Mouse (Mus musculus) erythroblast, adult 5-6 weeks (primary cell): ENCODE results near the gene Rai14. TPM values are rescaled to one million over a fixed set of nuclear protein-coding genes. Genes with fewer than 3 reads are reported as not detected.

ENCODE experiments used
- ATAC-seq: replicated peaks from 2 replicates; pipeline ENCODE4 v1.8.0; 2016; ENCODE audit warnings: moderate number of reproducible peaks, mild to moderate bottlenecking, moderate TSS enrichment, inconsistent platforms; ENCODE audit not compliant: poor library complexity, low FRiP score, severe bottlenecking
- total RNA-seq, 2 experiments: library from RNA; stranded (forward) in 1 of 2; stranded (reverse) in 1 of 2; fragments of 150-400 nt in 1 of 2; fragments of 200-764, 138-1000 nt in 1 of 2; gene quantifications; 2 replicates each; pipeline versions ENCODE4 v1.2.3 to v1.2.4; 2015 to 2017; ENCODE audit warnings: low replicate concordance in 2 of 2

Gene Rai14
- total RNA-seq, 2 experiments from 2014 or later, result 0.19 to 0.94 TPM

DNA sequence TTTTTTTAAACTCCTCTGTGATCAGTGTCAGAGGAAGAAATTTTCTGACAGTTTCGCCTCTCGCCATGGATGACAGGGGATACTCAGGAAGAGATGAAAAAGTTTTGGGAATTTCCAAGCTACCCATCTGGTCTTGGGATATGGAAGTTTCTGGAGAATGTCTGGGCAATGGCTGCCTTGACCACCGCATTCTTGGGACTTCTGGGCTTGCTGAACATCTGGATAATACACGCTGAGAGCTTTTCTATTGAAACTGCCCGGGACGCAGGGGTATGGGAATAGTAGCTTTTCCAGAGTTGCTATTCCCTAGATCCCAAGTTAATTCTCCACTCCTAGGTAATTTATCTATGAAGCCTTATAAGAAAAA lies 85.5 kb downstream of the Rai14 start:
- no peak for ATAC-seq

DNA sequence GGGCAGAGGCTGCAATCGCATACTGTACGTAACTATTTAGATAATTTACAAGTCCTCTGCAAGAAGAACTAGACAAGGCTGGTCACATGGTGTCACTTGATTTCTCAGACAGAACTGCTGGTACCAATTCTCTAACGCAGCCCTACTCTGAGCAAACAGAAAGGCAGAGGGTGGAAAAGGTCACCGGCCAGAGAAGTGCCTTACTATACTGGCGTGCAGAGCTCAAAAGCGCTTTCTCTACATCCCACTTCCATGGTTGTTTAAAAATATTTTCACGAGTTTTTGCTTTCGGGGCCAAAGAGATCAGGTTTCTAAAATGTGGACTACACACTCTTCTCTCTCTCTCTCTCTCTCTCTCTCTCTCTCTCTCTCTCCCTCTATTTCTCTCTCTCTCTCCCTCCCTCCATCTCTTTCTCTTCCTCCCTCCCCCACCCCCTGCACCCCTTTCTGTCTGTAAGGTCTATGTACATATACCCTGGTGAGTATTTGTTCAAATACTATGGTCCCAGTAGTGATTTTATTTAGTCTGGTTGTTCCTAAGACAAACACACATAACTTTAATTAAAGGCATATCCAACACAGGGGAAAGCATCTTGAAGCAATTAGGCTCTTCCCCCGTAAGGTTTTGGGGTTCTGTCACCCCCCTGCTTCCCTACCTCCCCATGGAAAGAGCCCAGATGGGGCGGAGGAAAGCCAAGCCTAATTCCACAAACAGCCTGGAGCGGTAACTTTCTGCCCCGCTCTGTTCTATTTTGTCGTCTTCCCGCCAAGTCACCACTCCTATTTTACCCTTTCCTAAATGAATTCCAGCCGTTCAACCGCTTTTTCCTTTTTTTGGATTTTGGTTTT lies 86.1 kb downstream of the Rai14 start:
- no peak for ATAC-seq

DNA sequence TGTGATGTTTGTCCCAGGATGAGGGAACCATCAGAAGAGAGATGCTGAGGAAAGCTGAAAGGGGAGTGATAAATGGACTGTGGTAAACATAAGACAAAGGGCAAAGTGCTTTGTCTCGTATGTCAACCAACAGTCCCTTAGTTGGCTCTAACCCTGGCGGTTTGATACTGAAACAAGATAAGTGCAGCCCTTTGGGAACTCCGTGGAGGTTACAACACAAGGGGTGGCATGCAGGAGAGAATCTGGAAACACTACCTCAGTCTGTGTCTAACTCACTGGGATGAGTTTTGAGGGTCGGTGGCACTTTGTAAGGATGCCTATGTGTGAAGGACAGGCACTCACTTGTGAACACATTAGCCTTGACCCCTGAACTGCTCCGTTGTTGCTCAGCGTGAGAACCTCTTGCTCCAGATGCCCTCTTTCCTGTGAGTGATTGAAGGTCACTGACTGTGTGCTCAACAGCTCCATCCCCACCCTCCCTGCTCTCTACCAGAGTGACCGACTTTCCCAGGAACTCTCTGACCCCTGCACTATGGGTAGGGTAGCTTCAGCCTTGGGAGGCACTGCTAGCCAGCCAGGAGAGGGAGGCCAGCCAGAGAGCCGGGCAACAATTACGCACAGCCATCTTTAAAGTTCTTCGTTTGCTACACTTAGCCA lies 90.7 kb downstream of the Rai14 start:
- no peak for ATAC-seq

DNA sequence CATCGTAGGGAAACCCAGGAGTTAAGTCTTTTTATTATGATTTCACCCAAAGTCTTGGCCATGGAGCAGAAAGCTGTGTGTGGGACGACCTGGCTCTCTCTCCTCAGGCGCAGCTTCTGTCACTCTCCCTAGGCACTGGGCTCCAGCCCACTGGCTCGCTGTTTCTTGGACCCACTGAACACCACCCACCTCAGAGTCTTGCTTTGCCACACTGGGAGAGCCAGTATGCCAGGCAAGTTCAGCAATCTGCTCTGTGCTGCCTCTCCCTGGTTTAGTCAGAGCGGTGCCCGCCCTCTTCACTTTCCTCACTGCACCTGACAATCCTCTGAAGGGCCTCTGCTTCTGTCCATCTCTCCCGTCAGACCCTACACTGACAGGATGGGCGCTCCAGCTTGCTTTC lies 93.2 kb downstream of the Rai14 start:
- no peak for ATAC-seq

DNA sequence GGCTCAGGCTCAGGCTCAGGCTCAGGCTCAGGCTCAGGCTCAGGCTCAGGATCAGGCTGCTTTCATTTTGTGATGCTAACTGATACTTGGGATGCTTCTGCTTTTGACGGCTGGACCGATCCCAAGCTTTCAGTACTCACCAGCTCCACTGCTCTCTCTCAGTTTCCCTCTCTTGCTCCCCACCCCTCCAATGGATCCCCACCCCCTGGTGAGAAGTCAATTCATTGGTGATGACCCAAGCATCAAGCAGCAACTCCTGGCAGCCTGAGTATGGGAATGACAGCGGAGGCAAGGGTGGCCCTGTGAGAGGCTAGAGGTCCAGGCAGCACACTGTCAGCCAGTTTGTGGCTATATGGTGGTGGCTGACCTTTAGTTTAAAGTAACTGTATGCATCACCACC lies 94.7 kb downstream of the Rai14 start:
- ATAC-seq, result no peak

DNA sequence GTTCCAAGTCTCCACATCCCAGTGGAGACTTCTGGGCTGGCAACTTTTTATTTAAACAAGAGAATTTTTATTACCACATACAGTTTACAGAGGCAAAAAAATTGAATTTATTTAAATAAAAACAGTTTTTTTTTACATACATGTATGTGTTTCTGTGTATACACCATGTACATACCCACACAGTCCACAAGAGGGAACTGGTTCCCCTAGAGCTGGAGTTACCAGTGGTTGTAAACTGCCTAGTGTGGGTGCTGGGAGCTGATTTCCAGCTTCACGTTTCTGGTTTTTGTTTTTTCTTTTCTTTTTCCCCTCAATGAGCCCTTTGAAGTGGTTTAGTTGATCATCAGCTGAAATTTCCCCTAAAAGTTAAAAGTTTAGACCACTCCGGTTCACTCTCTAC lies 96.1 kb downstream of the Rai14 start:
- no peak for ATAC-seq

DNA sequence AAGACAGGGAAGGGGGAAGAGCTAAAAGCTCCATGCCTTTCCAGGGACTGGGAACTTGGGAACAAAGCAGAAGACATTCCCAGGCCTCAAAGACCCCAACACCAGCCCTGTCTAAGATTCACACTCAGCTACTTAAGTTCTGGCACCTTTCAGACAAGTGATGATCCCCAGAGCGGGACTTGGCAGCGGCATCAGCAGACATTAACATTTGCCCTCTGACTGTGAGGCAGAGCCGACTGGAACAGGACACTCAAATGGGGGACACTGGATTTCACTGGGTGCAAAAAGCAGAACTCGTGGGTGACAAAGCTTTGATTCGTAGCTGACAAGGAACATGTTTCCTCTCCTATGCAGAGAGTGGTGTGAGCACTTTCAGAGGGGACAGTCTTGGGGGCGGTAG lies 98.4 kb downstream of the Rai14 start:
- ATAC-seq, result no peak

DNA sequence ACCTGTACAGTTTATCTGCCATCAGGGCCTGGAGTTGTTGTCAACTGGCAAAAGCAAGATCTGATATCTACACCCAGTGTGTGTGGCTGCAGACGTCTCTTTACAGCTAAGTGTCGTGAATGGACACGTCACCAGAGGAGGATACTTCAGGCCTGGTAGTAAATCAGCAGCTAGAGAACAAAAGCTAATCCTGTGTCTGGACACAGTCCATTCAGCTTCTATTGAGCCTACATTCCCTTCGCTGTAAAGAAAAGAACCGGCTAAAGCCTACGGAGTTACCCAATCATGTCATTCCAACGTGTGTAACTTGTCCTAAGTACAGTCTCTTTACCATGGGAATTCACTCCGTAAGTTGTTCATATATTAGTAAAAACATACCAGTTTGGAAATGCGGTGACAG lies 103.4 kb downstream of the Rai14 start:
- no peak for ATAC-seq

DNA sequence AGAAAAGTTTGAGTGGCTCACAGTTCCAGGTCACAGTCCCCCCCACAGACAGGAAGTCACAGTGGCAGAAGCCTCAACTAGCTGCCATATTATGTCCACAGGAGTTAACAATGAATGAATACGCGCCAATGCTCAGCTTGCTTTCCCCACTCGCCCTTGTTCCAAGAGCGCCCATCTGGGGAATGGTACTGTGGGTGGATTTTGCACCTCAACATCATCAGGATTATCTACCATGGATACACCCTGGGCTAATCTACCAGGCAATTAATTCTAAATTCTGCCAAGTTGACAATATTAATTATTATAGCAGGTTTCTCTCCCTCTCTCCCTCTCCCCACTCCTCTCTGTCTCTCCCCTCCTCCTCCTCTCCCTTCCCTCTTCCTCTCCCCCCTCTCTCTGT lies 105.3 kb downstream of the Rai14 start:
- ATAC-seq, result no peak

DNA sequence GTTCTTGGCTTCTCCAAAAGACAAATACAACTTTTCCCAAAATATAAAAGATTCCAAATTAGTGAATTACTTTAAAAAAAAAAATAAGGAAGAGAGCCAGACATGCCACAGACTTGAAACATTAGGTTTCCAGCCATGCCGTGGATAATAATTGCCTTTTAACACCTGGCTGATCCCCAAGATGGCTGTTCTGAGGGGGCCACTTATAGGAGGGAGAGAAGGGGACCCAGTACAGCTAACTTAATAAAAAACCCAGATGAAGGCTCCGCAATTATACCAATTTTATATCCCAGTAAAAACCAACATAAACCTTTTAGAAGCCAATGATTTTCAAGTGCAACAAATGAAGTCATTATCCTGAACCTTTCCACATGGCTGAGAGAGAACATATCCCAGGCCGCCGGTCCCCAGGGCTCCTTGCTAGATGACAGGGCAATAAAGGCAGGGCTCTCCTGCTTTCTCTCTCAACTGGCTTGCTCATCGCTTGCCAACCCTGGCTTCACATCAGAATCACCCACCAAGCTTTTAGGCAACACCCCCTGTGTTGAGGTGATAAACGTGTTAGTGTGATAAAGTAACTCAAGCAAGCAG lies 105.8 kb downstream of the Rai14 start:
- no peak for ATAC-seq

DNA sequence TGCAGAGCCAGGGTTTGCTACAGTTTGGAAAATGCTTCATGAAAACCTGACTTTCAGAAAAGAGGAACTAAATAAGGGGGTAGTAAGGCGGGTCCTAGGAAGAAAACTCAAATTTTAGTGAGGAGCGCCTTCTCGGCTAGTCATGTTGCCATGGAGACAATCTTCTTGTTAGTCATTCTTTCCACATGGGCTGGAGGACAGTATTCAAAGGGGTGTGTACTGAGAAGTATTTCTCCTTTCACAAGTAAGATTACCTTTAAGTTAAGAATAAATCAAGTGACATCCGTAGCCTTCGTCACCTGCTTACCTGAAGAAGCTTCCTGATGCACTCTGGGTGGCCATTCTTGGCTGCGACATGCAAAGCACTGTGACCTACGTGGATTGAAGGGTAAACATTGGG lies 115.0 kb downstream of the Rai14 start:
- no peak for ATAC-seq

DNA sequence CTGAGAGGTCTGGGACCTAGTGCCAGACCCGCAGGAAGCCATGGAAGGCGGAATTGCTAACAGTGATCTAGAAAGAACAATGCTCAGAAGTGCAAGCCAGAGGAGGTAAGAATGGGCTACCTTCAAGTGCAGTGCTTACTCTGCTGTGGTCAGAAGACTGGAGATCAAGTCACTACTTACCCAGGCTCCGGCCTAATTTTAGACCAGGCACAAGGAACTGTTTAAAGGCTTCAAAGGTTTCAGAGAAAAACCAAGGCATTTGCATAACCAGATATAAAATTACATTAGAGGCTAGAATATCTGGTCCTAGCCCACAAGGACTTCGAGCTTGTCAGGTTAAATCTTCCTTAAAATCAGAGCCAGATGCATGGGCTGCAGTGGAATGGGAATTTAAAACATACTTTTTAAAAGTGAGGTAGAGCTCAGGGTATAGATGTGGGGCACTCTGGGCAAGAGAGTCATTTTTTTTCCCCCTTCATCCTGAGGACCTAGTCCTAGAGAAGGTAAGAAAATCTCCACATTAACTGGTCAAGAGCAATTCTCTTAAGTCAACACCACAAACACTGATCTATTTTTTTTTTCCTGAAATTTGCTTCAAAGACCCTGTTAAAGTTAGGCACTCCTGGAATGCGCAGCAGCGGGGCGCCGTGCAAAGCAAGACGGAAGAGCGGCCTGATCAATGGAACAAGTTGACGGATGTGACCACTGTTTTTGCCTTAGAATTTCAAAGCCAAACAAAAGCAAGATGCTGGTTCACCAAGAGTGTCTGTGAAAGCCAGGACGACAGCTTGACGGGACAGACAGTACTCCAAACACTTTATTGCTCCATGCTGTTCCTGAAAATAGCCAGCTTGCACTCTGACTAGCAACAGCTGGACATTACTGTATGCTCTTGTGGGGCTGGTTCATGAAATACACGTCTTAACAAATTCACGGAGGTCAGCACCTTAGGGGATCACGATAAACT lies 115.9 kb downstream of the Rai14 start:
- ATAC-seq, result no peak

DNA sequence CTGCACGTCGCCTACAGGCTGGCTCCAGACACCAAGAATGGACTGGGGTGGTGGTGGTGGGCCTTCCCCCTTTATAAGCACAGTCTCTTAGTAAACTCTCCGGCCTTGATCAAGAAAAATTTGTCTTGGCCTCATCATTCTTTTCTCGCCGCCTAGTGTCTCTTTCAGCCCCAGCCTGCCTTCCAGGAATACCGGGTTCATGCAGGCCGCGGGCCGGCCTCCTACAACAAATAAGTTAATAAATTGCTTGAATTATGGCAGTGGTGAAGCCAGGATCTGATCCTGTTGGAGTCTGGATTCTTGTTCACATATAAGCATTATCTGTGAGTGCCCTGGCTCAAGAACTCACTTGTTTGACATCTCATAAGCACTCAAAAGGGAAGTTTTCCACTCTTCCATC lies 117.6 kb downstream of the Rai14 start:
- ATAC-seq, result no peak

DNA sequence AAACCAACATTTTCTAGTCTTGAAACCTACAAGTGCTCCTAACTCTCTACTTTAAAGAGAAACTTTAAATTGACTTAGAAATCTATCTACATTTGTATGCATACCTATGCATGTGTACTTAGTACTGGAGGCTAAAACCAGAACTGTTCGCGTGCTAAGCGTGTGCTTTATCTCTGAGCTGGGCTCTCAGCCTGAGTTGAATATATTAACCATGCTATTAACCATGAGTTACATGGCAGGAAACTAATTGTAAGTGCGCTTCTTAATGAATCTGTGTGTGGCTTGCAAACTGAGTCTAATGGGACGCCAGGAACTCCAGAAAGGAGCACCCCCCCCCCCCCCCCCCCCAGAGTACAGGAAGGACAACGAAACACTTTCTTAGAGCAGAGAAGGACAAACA lies 119.0 kb downstream of the Rai14 start:
- no peak for ATAC-seq

DNA sequence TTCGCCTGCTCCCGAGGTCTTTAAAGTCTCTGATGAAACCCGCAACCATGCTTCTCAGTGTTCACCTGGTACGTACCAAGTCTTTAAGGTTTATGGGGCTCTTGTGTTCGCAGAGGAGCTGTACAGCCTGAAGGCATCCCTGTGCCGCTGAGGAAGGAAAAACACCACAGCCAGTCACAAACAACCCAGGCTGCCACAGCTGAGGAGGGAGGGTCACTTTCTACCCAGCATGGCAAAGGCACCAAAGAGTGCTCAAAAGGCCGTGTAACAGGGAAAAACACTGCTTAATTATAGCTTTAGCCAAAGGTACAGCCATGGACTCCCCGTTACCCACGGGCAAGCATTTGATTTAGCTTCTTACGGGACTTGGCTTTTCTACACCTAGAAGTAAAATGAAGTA lies 119.5 kb downstream of the Rai14 start:
- ATAC-seq, result no peak

DNA sequence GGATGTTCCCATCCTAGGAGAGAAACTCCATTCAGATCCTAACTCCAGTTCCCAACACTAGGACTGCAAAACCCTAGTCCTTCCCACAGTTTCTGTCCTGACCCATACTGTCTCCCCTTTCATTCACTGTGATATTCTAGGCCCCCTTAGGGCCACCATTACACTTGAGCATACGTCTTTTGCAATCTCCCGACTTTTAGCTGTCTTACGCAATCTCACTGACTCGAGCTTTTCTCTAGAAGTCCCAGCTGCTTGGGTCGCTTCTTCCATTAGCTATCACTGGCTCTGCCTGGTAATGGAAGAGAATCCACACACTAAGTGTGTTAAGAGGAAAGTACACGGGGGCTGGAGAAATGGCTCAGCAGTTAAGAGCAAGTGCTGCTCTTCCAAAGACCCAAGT lies 121.3 kb downstream of the Rai14 start:
- ATAC-seq, result no peak

DNA sequence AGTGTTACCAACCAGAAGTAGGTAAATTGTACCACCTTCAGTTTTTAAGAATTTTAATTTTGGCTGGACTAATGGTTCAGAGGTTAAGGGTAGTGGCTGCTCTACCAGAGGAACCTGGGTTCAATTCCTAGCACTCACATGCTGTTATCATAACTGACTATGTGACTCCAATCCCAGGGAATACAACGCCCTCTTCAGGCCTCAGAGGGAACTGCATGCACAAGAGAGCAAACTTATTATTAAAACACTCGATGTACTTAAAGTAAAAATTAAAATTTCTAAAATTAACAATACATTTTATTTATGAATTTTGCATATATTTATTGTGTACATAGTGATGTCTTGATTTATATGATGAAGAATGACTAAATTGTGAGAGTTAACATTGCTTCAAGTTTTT lies 127.9 kb downstream of the Rai14 start:
- no peak for ATAC-seq

DNA sequence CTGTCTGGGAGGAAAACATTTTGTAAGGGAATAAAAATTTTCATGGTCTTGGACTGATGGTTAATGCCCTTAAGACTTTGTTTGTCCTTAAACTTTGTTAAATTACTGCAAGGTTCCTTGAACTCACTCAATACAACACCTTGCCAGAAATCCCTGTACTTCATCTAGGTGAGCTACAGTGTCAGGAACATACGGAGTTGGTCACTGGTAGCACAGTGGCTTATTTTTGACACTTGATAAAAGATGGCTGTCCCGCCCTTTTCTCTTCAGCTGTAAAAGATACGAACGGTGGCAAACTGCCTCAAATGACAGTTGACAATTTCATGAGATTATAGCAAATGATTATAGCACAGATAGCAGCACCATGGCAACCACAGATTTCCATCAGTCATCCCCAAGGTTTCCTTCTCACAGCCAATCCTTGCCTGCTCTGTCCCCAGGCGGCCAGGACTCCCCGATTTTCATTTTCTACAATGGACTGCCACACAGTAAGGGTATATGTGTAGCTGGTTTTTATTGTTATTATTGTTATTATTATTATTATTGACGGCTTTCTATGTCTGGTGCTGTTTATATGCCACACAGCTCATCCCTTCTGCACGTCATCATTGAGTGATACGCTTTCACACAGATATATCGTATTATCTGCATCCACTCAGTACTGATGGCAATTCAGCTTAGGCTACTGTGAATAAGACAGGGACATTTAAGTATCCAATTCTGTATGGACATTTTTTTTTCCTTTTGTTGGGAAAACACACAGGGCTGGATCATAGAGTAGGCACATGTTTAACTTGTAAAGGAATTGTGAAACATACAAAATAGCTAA lies 129.9 kb downstream of the Rai14 start:
- no peak for ATAC-seq

DNA sequence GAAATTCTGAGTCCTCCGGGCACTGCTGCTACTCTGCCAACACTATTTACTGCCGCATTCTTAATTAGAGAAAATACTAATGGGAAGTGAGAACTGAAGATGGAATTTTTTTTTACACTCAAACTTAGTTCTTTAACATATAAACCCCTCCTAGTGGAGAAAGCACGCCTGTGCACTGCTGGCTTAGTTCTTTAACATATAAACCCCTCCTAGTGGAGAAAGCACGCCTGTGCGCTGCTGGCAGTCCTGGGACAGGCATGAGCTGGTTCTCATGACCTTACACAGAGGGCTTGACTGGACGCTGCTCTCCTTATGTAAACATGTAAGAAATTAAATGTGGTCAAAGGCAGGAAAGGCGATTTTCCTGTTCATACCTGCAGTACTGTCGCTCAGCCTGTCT lies 131.0 kb downstream of the Rai14 start:
- no peak for ATAC-seq
